Mouse (Mus musculus) kidney, postnatal 14 days (tissue): ENCODE measurements around the gene Baiap2l2.

Source experiments
- DNase-seq: peaks from one replicate; pipeline ENCODE4 v3.0.0; 2022; ENCODE audit warnings: mixed read lengths

The Baiap2l2 gene

DNA sequence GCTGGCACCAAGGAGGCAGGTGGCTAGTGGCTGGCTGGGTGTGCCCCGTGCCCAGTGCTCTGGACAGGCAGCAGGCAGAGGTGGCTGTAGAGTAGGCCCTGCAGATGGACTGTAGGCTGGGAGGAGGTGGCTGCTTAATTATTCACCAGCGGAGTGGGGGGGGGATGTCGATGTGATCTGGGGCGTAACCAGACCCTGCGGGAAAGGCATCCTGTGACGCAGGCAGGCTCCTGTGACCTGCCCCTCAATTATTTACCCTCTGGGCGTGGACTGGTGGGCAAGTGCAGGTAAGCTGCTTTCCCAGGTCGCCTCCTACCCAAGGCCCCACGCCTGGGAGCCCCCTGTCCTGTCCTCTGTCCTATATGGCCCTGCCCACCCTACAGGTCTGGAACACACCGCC is at the start of gene Baiap2l2:
Baiap2l2 (minus strand) TSS at position 139 of the 400 bp plus-strand sequence.
- DNase-seq = peak; percentile 89

DNA sequence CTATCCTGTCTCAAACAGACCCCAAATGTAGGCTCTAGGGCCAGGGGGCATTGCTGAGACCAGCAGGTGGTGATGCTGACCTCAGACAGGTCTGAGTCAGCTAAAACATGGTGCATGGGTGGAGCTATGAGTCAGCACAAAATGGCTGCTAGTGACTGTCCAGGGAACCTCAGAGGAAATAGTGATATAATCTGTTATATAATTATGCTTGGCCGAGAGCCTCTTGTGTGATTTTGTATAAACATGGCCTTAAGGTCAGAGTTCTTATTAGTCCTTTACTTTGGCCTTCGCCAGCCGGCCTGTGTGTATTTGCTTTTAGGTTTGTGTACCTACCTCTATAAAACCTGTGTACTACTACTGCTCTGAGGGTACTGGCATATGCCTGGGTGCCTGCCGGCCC is 48.1 kb upstream of the Baiap2l2 start:
- DNase-seq = no peak

DNA sequence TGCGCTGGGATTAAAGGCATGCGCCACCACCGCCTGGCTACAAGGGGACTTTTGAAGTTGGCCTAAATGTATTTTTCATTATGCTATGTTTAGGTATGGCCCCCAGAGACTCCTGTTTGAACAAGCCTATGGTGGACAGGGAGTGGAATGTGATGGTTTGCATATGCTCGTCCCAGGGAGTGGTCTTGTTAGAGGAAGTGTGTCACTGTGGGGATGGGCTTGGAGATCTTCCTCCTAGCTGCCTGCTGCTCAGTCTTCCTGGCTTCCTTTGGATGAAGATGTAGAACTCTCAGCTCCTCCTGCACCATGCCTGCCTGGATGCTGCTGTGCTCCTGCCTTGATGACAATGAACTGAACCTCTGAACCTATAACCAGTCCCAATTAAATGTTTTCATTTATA is 45.2 kb upstream of the Baiap2l2 start:
- DNase-seq = no peak

DNA sequence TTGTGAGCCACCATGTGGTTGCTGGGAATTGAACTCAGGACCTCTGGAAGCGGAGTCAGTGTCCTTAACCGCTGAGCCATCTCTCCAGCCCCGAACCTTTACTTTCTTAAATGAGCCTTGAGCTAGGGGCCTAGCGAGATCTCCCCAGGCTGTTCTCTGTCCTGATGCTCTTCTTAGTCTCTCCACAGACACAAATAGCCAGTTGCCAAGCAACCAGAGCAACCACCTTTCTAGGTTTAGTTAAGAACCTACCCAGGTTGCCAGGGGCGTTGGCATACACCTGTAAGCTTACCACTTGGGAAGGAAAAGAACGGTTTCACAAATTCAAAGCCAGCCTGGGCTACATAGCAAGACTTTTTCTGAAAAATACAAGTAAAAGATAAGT is 44.6 kb upstream of the Baiap2l2 start:
- no peak for DNase-seq

DNA sequence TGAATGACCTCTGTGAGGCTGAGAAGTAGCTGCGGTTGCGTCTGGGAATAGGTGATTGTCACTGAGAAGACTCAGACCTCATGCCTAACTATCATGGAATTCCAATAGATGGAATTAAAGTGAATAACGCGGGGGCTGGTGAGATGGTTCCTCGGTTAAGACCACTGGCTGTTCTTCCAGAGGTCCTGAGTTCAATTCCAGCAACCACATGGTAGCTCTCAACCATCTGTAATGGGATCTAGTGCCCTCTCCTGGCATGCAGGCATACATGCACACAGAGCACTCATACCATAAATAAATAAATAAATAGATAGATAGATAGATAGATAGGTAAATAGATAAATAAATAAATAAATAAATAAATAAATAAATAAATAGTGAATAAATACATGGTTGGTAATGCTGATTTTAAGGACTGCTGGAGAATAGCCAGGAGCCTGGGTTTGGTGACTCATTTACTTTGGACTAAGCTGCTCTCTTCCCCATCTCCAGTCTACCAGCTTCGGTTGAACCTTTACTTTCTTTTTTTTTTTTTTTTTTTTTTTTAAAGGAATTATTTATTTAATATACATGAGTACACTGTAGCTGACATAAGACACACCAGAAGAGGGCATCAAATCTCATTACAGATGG is 44.1 kb upstream of the Baiap2l2 start:
- DNase-seq = no peak

DNA sequence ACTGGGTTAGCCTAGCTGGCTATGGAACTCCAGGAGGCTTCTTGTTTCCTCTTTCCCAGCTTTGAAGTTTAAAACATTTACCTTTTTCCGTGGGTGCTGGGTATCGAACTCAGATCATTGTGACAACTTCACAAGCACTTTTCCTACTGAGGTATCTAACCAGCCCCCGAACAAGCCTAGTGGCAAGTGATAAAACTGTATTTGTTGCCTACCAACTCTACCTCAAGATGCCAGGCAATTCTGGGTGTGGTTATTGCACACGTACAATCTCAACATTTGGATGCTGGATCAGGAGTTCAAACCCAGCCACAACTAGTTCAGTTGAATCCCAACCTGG is 43.6 kb upstream of the Baiap2l2 start:
- DNase-seq = no peak

DNA sequence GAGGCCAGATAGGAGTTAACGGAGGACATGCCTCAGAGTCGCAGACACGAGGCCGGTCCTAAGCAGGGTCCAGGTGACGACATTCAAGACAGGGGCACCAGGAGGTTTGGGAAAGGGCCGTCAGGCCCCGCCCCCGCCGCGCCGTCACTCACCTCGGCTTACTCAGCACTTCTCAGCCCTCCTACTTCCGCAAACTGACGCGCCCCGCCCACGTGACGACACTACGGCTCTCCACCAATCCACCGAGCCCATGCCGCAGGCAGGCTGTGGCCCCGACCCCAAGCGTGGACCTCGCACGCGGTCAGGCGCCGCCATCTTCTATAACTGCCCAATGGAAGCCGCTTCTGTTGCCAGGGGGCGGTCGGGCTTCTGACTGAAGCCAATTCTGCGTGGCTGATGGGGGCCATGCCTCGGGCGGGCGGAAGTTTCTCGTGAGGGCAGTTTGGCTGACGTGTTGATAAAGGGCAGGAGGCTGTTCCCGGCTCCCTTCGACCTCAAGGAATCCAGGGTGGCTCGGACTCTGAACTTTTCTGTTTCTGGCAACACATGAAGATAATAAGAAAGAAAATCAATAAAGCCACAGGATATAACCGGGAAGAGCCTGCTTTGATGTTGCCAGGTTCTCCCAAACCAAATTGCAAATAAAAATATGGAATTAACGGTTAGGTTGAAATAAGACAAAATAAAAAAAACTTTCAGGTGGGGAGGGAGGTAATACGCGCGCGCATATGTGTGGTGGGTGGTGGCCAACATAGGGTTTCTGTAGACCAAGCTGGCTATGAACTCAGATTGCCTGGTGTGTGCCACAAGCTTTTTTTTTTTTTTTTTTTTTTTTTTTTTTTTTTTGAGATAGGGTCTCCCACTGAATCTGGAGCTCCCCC is 43.0 kb upstream of the Baiap2l2 start, which contains the start of gene Pla2g6:
Pla2g6 (minus strand) TSS at position 333 of the 881 bp plus-strand sequence.
- peak; percentile 99 for DNase-seq

DNA sequence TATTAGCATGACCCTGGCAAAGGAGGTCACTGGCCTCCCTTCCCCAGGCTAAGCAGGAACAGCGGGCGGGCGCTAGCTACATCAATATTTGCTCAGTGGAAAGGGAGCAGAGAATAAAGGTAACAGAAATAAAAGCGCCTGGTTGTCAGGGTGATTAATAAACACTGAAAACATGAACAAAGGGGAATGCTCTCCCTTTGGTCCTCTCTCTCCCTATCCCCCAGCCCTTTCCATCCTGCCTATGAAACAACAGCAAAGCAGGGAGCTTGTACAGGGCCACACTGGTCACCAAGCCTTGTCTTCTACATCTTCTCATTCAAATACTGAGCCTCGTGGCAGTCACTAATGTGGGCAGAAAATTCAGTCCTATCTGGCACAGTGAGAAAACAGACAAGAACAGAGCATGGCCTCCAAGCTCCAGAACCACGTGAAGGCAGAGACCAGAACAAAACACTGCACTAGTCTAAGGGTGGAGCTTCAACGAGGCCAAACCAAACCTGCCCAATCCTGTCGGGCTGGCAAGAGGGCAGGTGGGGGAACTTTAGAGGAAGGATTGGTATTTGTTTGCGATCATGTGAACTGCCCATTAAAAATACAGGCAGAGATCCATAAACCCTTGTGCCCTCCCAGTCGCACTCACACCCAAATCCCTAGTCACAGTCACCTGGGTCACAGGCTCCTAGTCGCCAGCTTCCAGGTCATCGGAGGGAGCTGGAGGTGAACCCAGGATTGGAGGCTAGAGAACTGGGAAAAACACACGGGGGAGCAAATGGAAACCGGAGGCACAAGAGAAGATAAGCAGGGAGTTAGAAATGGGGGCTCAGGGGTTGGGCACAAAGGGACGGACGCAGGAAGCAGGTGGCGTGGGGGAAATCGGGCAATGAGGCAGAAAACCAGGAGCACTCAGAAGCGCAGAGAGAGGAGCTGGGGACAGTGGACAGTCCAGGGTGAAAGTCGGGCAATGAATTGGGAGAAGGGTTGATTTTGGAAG is 41.9 kb upstream of the Baiap2l2 start:
- peak; percentile 75 for DNase-seq

DNA sequence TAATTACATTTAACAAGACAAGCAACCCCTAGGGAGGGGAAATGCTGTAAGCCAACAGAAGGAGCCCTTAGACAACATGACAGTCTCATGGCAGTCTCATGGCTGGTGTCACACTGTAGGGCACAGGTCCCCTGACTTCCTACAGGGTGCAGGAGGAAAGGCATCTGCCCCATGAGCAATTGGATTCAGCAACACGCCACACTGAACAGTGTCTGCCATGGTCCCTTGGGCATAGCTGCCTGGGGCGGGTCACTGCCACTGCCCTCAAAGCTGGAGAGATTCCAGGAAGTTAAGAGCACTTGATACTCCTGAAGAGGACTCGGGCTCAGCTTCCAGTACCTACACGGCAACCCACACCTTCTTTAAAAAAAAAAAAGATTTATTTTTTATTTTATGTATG is 40.9 kb upstream of the Baiap2l2 start:
- DNase-seq = peak; percentile 40

DNA sequence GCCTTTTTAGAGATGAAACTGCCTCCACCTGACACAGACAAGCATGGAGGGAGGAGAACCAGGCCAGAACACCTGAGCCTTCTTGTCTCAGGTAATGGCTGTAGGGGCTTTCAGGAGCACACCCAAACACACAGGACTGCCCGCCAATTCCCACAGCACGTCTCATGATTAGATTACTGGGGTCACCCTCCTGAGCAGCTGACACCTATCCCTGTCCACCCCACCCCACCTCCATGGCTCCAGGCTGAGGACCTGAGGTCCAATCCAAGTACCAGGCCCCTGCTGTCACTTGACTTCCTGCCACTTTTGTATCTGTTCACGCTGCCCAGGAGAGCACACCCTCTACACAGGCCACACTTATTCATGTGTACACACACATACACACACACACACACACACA is 40.4 kb upstream of the Baiap2l2 start:
- no peak for DNase-seq

DNA sequence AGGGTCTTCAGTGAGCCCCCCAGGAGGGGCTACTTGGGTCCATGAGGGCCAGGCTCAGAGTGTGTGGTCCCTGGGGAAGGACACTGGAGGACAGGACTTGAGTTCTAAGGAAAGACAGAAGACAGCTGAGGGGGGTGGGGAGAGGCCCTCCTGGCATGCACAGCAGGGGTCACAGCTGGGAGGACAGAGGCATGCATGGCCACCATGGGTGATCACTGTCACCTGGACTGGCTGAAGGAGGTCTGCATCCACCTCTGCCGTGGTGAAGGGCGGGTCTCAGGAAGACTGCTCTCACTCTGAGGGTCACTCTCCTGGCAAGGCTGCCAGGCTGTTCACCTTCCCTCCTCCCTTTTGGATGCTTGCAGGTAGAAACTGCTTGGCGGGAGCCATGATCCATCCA is 39.0 kb upstream of the Baiap2l2 start:
- no peak for DNase-seq

DNA sequence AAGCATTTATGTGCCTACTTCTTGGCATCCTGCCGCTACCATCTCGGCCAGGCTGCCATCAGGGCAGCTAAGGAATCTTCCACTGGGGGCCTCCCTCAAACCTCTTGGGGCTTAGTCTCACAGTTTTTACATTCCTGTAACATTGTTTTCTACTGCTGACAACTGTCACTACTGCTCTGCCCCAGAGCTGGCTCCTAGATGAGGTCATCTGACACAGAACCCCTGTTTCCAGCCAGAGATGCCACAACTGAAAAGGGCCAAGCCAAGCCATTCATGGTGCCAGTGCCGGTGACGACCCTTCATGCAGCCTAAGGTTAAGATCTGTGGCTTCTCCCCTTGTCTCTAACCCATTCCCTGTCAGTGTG is 38.4 kb upstream of the Baiap2l2 start:
- no peak for DNase-seq

DNA sequence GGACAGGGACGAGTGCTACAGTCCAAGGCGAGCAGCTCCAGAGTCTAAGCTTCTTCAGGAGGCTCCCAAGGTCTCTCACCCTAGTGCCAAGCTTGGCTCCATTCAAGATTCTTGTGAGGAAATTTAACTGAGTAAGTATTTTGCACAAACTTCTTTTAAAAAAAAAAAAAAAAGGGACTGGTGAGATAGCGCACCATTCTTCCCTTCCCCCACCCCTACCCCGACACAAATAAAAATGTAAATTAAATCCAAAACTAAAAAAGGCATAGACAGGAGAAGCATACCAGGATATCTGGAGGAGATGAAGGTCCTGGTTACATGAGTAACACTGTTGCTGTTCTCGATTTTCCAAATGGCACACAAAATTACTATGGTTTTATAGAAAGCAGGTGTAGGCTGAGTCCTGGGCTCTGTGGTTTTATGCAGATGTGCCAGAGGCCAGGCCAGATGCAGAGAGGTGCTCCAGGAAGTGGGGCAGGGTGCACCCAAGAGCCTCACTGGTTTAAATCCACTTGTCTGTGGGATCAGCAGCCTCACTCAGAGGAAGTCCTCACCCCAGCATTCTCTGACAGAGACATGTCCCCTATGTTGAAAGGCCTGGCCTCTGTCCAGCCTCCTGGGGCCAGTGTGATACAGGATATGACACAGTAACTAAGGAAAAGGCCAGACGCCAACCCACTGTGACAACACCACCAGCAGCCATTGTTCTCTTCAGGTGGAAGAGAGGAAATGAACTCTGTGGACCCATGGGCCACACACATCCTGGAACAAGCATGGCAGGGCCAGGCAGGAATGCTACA is 37.9 kb upstream of the Baiap2l2 start:
- peak; percentile 91 for DNase-seq

DNA sequence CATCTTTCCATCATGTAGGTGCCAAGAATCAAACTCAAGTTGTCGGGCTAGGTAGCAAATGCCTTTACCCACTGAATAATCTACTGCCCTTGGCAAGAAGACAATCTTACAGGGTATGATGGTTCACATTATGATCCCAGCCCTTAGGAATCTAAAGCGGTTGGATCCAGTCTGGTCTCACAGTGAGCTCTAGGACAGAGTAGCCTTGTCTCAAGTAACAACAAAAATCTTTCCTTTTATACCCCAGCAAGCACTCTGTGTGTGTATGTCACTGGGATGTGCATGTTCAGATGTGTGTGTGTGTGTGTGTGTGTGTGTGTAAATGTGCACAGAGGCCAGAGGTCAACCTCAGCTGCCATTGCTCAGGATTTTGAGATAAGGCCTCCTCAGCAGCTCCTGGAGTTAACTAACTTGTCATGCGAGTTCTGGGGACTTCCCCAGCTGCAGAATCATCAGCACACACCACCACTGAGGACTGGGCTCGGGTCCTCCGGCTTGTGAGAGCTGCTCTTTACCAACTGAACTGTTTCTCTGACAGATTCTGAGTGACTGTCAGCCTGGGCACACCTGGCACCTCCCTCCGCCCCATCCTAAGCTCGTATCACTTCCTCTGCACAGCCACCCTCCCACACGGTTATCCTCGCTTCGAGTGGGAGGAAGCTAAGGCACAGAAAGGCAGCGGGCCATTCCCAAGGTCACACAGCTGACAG is 37.1 kb upstream of the Baiap2l2 start:
- no peak for DNase-seq

DNA sequence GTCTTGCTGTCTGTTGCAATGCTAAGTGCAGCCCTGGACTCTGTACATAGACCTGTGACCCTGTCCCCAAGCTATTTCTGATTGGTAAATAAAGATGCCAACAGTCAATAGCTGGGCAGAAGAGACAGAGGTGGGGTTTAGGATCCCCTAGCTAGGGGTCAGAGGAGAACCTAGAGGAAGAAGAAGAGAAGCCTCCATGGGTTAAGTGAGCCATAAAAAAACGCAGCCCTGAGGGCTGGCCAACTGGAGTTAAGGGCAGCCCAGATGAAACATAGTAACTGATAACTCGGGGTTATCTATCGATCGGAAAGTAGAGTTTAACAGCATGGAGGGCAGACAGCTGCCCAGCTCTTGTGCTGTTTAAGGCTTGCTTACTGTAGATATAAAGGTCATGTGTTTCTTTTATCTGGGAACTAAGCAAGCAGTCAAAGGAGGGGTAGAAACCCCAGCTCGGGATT is 36.4 kb upstream of the Baiap2l2 start:
- no peak for DNase-seq

DNA sequence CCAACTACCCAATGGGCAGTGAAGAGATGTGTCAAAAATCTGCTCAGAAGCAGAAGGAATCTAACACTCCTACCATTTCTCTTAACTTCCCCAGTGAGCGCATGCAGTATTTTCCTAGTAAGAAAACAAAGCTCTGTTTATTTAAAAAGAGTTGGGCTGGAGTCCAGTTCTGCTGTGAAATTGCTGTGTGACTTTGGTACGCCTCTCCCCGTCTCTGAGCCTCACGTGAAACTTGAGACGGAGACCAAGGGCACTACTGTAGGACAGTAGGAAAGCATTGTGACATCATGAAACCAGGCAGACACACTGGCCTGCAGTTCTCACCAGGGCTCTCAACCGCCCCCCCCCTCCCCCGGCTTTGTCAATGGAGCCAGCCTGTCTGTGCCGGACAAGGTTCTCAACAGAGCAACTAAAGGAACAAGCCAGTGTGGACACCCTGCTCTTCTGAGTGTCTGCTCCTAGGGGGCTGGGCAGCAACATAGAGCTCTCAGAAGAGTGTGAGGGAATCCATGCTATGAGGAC is 28.6 kb upstream of the Baiap2l2 start:
- no peak for DNase-seq

DNA sequence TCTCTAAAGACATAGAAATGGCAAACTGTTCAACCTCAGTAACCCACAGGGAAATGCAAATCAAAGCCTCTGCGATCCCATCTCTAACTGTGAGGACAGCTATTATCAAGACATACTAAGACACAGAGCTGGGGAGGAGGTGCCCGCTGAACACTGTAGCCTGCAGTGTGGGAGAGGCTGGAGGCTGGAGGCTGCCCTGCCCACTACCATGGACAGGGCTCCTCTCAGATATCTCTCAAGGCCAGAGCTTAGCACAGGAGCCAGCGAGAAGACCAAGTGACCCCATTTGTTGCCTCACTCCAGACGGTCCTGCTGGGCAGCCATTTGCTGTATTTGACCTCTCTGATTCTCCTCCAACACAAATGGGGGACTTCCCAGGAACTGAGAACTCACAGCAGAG is 22.5 kb upstream of the Baiap2l2 start:
- DNase-seq = no peak

DNA sequence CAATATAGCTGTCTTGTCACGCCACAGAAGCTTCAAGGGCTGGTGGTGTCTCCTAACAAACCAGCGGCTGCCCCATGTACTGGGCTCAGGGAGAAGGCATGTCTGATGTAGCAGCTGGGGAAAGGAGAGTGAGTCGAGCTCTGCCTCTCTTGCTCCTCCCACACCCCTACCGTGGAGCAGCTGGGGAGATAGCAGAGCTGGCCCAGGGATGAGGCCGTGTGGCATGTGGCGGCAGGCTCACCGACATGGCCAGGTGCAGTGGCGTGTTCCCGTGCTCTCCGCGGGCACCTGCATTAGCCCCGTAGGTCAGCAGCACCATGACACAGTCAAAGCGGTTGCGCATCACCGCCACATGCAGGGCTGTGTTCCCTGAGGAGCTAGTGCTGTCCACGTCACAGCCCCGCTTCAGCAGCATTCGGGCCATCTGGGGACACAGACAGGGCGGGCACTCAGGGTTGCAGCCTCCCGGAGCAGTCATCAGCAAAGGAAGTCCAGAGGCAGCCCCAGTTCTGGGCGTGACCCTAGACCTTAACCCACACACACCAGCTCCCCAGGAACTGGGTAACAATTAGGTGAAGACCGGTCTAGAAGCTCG is 20.8 kb upstream of the Baiap2l2 start:
- DNase-seq = no peak

DNA sequence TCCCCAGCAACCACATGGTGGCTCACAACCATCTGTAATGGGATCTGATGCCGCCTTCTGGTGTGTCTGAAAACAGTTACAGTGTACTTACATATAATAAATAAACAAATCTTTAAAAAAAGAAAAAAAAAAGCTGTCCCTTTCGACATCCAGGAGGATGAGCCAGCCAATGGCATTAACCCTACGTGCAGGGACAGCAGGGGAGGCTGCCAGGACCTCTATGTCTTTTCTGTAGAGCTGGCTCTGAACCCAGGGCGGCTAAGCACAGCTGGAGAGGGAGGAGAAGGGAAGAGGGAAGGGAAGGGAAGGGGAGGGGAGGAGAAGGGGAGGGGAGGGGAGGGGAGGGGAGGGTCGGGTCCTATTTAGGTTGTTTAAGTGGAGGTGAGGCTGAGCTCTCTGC is 19.5 kb upstream of the Baiap2l2 start:
- no peak for DNase-seq

DNA sequence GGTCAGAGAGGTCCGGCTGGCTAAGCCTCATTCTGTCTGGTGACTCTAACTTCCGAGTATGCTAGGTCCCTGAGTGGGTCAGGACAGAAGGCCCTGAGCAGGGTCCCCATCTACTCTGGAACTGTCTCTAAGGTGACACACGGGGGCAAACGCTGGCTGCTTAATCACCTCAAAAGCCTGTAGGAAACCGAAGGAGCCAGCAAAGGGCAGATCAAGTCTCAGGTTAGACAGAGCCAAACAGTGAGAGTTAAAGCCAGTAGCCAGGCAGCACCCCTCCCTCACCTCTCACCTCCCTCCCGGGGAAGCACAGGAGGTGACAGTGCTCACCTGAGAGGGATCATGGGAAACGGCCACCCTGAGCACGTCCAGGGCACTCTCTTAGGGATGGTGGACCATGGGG is 18.4 kb upstream of the Baiap2l2 start:
- DNase-seq = no peak

DNA sequence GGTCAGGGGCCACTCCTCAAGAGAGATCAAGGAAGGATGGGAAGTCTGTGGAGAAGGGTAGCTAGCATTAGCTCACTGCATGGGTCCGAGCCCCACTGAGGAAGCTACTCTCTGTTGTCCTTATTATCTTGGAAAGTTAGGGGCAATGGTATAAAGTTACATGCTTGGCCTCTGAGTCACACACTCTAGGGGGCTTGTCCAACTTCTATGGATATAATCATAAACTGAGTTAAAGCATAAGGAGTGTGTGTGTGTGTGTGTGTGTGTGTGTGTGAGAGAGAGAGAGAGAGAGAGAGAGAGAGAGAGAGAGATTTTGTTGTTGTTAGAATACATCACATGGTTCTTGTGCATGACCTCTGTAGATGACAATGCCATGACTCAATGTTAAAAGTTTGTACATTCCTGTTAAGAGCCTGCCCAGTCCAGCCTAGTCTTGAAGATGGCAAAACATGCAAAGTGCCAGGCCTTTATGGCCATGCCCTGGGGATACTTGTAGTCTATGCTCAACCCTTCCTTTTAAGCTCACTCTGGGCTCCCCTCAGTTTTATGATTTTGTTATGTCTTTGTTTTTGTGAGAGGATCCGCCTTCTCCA is 14.3 kb upstream of the Baiap2l2 start:
- DNase-seq = no peak
